Mouse (Mus musculus): ENCODE measurements around the gene Tspan5. TPM values are rescaled to one million over a fixed set of nuclear protein-coding genes. Genes with fewer than 3 reads are reported as not detected.

Gene Tspan5
- polyA plus RNA-seq (2015; fragmentation: Nextera tagmentation; extraction: Ambion mirVana): 2.3 and 2.6 TPM in 2 replicates

GRCm38 (mm10) chr3:138741649-138742565 lies at the start of gene Tspan5:
TSS of gene Tspan5 (plus strand) at chr3:138742195.
- H3K27me3 ChIP-seq (ENCODE audit: control insufficient read depth, insufficient read depth, low read depth, low read length): peaks cover 42% of the 10 kb centered on the region
- H3K27ac ChIP-seq (ENCODE audit: low read length): no peak within 1 kb of the TSS; the same call in 1 of the 2 replicates
- no peaks in the 10 kb centered on the region for H3K36me3 ChIP-seq (ENCODE audit: control insufficient read depth, insufficient read depth)
- peak; percentile 82 for ATAC-seq (ENCODE audit: low read depth)
- H3K9ac ChIP-seq (ENCODE audit: low read depth, low read length): peak within 1 kb of the TSS; percentile 53
- under 1% methylated on average over 93 of the region's 100 CpGs for WGBS (ENCODE audit: insufficient replicate concordance)
- peak within 1 kb of the TSS; percentile 91 for H3K4me2 ChIP-seq (ENCODE audit: low read depth, low read length)
- H3K4me3 ChIP-seq (ENCODE audit: low read depth, low read length): peak within 1 kb of the TSS; percentile 71
- no peaks in the 10 kb centered on the region for H3K9me3 ChIP-seq (replicated peaks; ENCODE audit: control insufficient read depth, low read length)
- H3K4me1 ChIP-seq (ENCODE audit: control insufficient read depth, low read depth, low read length): peaks cover 10% of the 10 kb centered on the region

GRCm38 (mm10) chr3:138692302-138692701 lies 49.7 kb upstream of the Tspan5 start:
- H3K36me3 ChIP-seq (ENCODE audit: control insufficient read depth, insufficient read depth): no peaks in the 10 kb centered on the region
- no peak for ATAC-seq (ENCODE audit: low read depth)
- no peak overlapping the region for H3K27ac ChIP-seq (ENCODE audit: low read length)
- H3K27me3 ChIP-seq (ENCODE audit: control insufficient read depth, insufficient read depth, low read depth, low read length): no peaks in the 10 kb centered on the region
- no peak overlapping the region for H3K9ac ChIP-seq (ENCODE audit: low read depth, low read length)
- H3K4me2 ChIP-seq (ENCODE audit: low read depth, low read length): no peak overlapping the region
- H3K4me1 ChIP-seq (ENCODE audit: control insufficient read depth, low read depth, low read length): no peaks in the 10 kb centered on the region
- WGBS (ENCODE audit: insufficient replicate concordance): 34% methylated on average over 1 of the region's 1 CpGs
- H3K4me3 ChIP-seq (ENCODE audit: low read depth, low read length): no peak overlapping the region
- no peaks in the 10 kb centered on the region for H3K9me3 ChIP-seq (replicated peaks; ENCODE audit: control insufficient read depth, low read length)

- Histone ChIP-seq H3K9me3 (replicated peaks; ENCODE audit: control insufficient read depth, low read length) (no peaks in the 10 kb centered on the region), H3K4me3 (ENCODE audit: low read depth, low read length) (no peak overlapping the region), H3K9ac (ENCODE audit: low read depth, low read length) (no peak overlapping the region), H3K27ac (ENCODE audit: low read length) (no peak overlapping the region), H3K36me3 (ENCODE audit: control insufficient read depth, insufficient read depth) (no peaks in the 10 kb centered on the region), H3K4me1 (ENCODE audit: control insufficient read depth, low read depth, low read length) (no peaks in the 10 kb centered on the region), H3K4me2 (ENCODE audit: low read depth, low read length) (no peak overlapping the region), H3K27me3 (ENCODE audit: control insufficient read depth, insufficient read depth, low read depth, low read length) (no peaks in the 10 kb centered on the region)
- 47% methylated on average over 12 of the region's 12 CpGs for WGBS (ENCODE audit: insufficient replicate concordance)
- ATAC-seq (ENCODE audit: low read depth): no peak
These were observed 38.6 kb upstream of the Tspan5 start for GRCm38 (mm10) chr3:138703399-138703798.

- Histone ChIP-seq H3K4me1 (ENCODE audit: control insufficient read depth, low read depth, low read length) (no peaks in the 10 kb centered on the region), H3K4me2 (ENCODE audit: low read depth, low read length) (no peak overlapping the region), H3K9me3 (replicated peaks; ENCODE audit: control insufficient read depth, low read length) (no peaks in the 10 kb centered on the region), H3K27me3 (ENCODE audit: control insufficient read depth, insufficient read depth, low read depth, low read length) (no peaks in the 10 kb centered on the region), H3K36me3 (ENCODE audit: control insufficient read depth, insufficient read depth) (no peaks in the 10 kb centered on the region), H3K27ac (ENCODE audit: low read length) (no peak overlapping the region), H3K9ac (ENCODE audit: low read depth, low read length) (no peak overlapping the region), H3K4me3 (ENCODE audit: low read depth, low read length) (no peak overlapping the region)
- WGBS (ENCODE audit: insufficient replicate concordance): 42% methylated on average over 9 of the region's 9 CpGs
- no peak for ATAC-seq (ENCODE audit: low read depth)
These were observed 37.5 kb upstream of the Tspan5 start for GRCm38 (mm10) chr3:138704469-138704868.

- ATAC-seq (ENCODE audit: low read depth): no peak
- no peaks in the 10 kb centered on the region for H3K4me1 ChIP-seq (ENCODE audit: control insufficient read depth, low read depth, low read length)
- H3K36me3 ChIP-seq (ENCODE audit: control insufficient read depth, insufficient read depth): no peaks in the 10 kb centered on the region
- no peaks in the 10 kb centered on the region for H3K27me3 ChIP-seq (ENCODE audit: control insufficient read depth, insufficient read depth, low read depth, low read length)
- no peak overlapping the region for H3K27ac ChIP-seq (ENCODE audit: low read length)
- no peaks in the 10 kb centered on the region for H3K9me3 ChIP-seq (replicated peaks; ENCODE audit: control insufficient read depth, low read length)
- no peak overlapping the region for H3K4me2 ChIP-seq (ENCODE audit: low read depth, low read length)
- whole genome bisulfite sequencing (ENCODE audit: insufficient replicate concordance): 69% methylated on average over 14 of the region's 14 CpGs
- H3K9ac ChIP-seq (ENCODE audit: low read depth, low read length): no peak overlapping the region
- no peak overlapping the region for H3K4me3 ChIP-seq (ENCODE audit: low read depth, low read length)
These were observed 36.1 kb upstream of the Tspan5 start for GRCm38 (mm10) chr3:138705875-138706274.

GRCm38 (mm10) chr3:138709183-138709582 lies 32.8 kb upstream of the Tspan5 start:
- H3K4me2 ChIP-seq (ENCODE audit: low read depth, low read length): no peak overlapping the region
- H3K27ac ChIP-seq (ENCODE audit: low read length): no peak overlapping the region
- no peak for ATAC-seq (ENCODE audit: low read depth)
- no peaks in the 10 kb centered on the region for H3K4me1 ChIP-seq (ENCODE audit: control insufficient read depth, low read depth, low read length)
- WGBS (ENCODE audit: insufficient replicate concordance): 35% methylated on average over 5 of the region's 5 CpGs
- H3K27me3 ChIP-seq (ENCODE audit: control insufficient read depth, insufficient read depth, low read depth, low read length): no peaks in the 10 kb centered on the region
- no peaks in the 10 kb centered on the region for H3K9me3 ChIP-seq (replicated peaks; ENCODE audit: control insufficient read depth, low read length)
- H3K9ac ChIP-seq (ENCODE audit: low read depth, low read length): no peak overlapping the region
- H3K4me3 ChIP-seq (ENCODE audit: low read depth, low read length): no peak overlapping the region
- no peaks in the 10 kb centered on the region for H3K36me3 ChIP-seq (ENCODE audit: control insufficient read depth, insufficient read depth)

- H3K27me3 ChIP-seq (ENCODE audit: control insufficient read depth, insufficient read depth, low read depth, low read length): no peaks in the 10 kb centered on the region
- H3K36me3 ChIP-seq (ENCODE audit: control insufficient read depth, insufficient read depth): no peaks in the 10 kb centered on the region
- H3K4me3 ChIP-seq (ENCODE audit: low read depth, low read length): no peak overlapping the region
- H3K9me3 ChIP-seq (replicated peaks; ENCODE audit: control insufficient read depth, low read length): no peaks in the 10 kb centered on the region
- no peak overlapping the region for H3K9ac ChIP-seq (ENCODE audit: low read depth, low read length)
- H3K27ac ChIP-seq (ENCODE audit: low read length): no peak overlapping the region
- no peak for ATAC-seq (ENCODE audit: low read depth)
- H3K4me1 ChIP-seq (ENCODE audit: control insufficient read depth, low read depth, low read length): no peaks in the 10 kb centered on the region
- no peak overlapping the region for H3K4me2 ChIP-seq (ENCODE audit: low read depth, low read length)
- WGBS (ENCODE audit: insufficient replicate concordance): 63% methylated on average over 4 of the region's 4 CpGs
These were observed 30.0 kb upstream of the Tspan5 start for GRCm38 (mm10) chr3:138711971-138712370.

- WGBS (ENCODE audit: insufficient replicate concordance): 81% methylated on average over 11 of the region's 11 CpGs
- Histone ChIP-seq H3K4me1 (ENCODE audit: control insufficient read depth, low read depth, low read length) (no peaks in the 10 kb centered on the region), H3K4me2 (ENCODE audit: low read depth, low read length) (no peak overlapping the region), H3K27me3 (ENCODE audit: control insufficient read depth, insufficient read depth, low read depth, low read length) (no peaks in the 10 kb centered on the region), H3K9ac (ENCODE audit: low read depth, low read length) (no peak overlapping the region), H3K27ac (ENCODE audit: low read length) (no peak overlapping the region), H3K36me3 (ENCODE audit: control insufficient read depth, insufficient read depth) (no peaks in the 10 kb centered on the region), H3K9me3 (replicated peaks; ENCODE audit: control insufficient read depth, low read length) (no peaks in the 10 kb centered on the region), H3K4me3 (ENCODE audit: low read depth, low read length) (no peak overlapping the region)
- no peak for ATAC-seq (ENCODE audit: low read depth)
These were observed 29.4 kb upstream of the Tspan5 start for GRCm38 (mm10) chr3:138712452-138713140.

- Histone ChIP-seq H3K4me3 (ENCODE audit: low read depth, low read length) (no peak overlapping the region), H3K27ac (ENCODE audit: low read length) (no peak overlapping the region), H3K27me3 (ENCODE audit: control insufficient read depth, insufficient read depth, low read depth, low read length) (no peaks in the 10 kb centered on the region), H3K9ac (ENCODE audit: low read depth, low read length) (no peak overlapping the region), H3K36me3 (ENCODE audit: control insufficient read depth, insufficient read depth) (no peaks in the 10 kb centered on the region), H3K9me3 (replicated peaks; ENCODE audit: control insufficient read depth, low read length) (no peaks in the 10 kb centered on the region), H3K4me1 (ENCODE audit: control insufficient read depth, low read depth, low read length) (no peaks in the 10 kb centered on the region), H3K4me2 (ENCODE audit: low read depth, low read length) (no peak overlapping the region)
- no peak for ATAC-seq (ENCODE audit: low read depth)
- WGBS (ENCODE audit: insufficient replicate concordance): 52% methylated on average over 6 of the region's 6 CpGs
These were observed 28.9 kb upstream of the Tspan5 start for GRCm38 (mm10) chr3:138713141-138713540.
